Mouse (Mus musculus) kidney, embryonic 15.5 days (tissue): ENCODE data around the gene Bag6. TPM values are rescaled to one million over a fixed set of nuclear protein-coding genes. Genes with fewer than 3 reads are reported as not detected.
"Not testable (repeated sequence)": the region's sequence is repeated elsewhere in the genome, so short reads cannot be mapped to it uniquely, and the experiment has no call there.

ENCODE experiments used
- ATAC-seq: fragments of 200-750 bp; cut with Nextera tagmentation; replicated peaks from 2 replicates; pipeline ENCODE4 v1.8.0; 2017; ENCODE audit warnings: moderate TSS enrichment; ENCODE audit not compliant: low FRiP score
- H3K27ac ChIP-seq: fragments of 300-500 bp; sonication (generic); 2 replicates; pipeline ENCODE4 v1.5.1; 2015; ENCODE audit warnings: mild to moderate bottlenecking, inconsistent platforms
- H3K27me3 ChIP-seq: fragments of 300-500 bp; sonication (generic); 2 replicates; pipeline ENCODE4 v1.6.1; 2015; ENCODE audit warnings: inconsistent platforms
- H3K36me3 ChIP-seq: fragments of 300-500 bp; sonication (generic); 2 replicates; pipeline ENCODE4 v1.6.1; 2015; ENCODE audit warnings: inconsistent platforms
- H3K4me1 ChIP-seq: fragments of 300-500 bp; sonication (generic); 2 replicates; pipeline ENCODE4 v1.6.1; 2015; ENCODE audit warnings: inconsistent platforms
- H3K4me2 ChIP-seq: fragments of 300-500 bp; sonication (generic); 2 replicates; pipeline ENCODE4 v1.6.1; 2015; ENCODE audit warnings: moderate library complexity, mild to moderate bottlenecking, inconsistent platforms
- H3K4me3 ChIP-seq: fragments of 300-500 bp; sonication (generic); replicated peaks from 2 replicates; pipeline ENCODE4 v1.5.1; 2015; ENCODE audit warnings: mild to moderate bottlenecking, inconsistent platforms
- H3K9ac ChIP-seq: fragments of 300-500 bp; sonication (generic); 2 replicates; pipeline ENCODE4 v1.6.1; 2015; ENCODE audit warnings: mild to moderate bottlenecking, inconsistent platforms
- H3K9me3 ChIP-seq: fragments of 300-500 bp; sonication (generic); replicated peaks from 2 replicates; pipeline ENCODE4 v1.6.1; 2016; ENCODE audit warnings: inconsistent platforms
- WGBS: fragments of 180-500 bp; shearing (Covaris S2); methylation state at CpG from one replicate; pipeline ENCODE4 v1.1.7; 2015; ENCODE audit warnings: mixed read lengths; 5-methylcytosine and 5-hydroxymethylcytosine counted together
- polyA plus RNA-seq: library from polyadenylated mRNA; unstranded; fragments of >200 nt; fragmentation: Nextera tagmentation; extraction: Ambion mirVana; gene quantifications from 2 replicates; pipeline ENCODE4 v1.2.1, GENCODE M21; 2015

Bag6 gene
- polyA plus RNA-seq, 1 experiment from 2014 or later = 64.9 TPM

- peak overlapping the region; percentile 96 for H3K4me2 ChIP-seq
- H3K4me3 ChIP-seq = peak overlapping the region; percentile 97
- H3K27me3 ChIP-seq = no peaks in the 10 kb centered on the region
- under 1% methylated on average over 33 of the region's 33 CpGs for WGBS
- H3K4me1 ChIP-seq = peaks cover 30% of the 10 kb centered on the region
- peak overlapping the region; percentile 85 for H3K27ac ChIP-seq
- no peaks in the 10 kb centered on the region for H3K9me3 ChIP-seq
- peaks cover 61% of the 10 kb centered on the region for H3K36me3 ChIP-seq
- peak overlapping the region; percentile 98 for H3K9ac ChIP-seq
- peak; percentile 27 for ATAC-seq
Measured at GRCm38 (mm10) chr17:35120745-35121142, 14.2 kb upstream of the Bag6 start.

DNA sequence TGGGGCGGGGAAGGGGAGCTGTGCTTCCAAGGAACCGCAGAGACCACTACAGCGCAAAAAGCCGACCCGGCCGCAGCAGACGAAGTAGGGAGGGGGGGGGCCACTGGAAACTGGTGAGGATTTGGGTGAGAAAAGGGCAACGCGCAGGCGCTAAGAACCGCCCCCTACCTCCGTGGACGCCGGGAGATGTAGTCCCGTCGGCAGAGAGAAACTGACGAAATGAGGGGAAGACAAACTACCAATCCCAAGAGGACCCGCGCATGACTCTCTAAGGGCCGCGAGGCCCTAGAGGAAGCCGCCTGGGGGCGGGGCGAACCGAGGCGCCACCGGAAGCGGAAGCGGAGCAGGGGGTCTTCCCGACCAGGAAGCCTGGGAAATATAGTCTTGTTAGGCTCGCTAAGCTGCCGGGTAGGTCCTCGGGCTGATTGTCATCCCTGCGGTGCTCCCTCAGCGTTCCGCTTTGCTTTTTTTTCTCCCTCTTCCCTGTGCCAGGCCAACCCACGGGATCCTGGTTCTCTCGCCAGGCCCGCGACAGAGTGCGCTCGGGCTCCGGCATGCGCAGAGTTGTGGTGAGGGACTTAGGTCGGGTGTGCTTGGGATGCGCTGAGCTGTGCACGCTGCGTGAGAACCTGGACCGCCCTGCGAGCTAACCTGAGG is 13.7 kb upstream of the Bag6 start, which contains the start of gene Gpank1:
Gene Gpank1, plus strand, starts transcription at position 313 of the 657 bp plus-strand sequence.
- under 1% methylated on average over 50 of the region's 50 CpGs for WGBS
- H3K27me3 ChIP-seq = no peaks in the 10 kb centered on the region
- no peaks in the 10 kb centered on the region for H3K9me3 ChIP-seq
- H3K4me1 ChIP-seq = peaks cover 35% of the 10 kb centered on the region
- peak within 1 kb of the TSS; percentile 98 for H3K9ac ChIP-seq
- H3K36me3 ChIP-seq = peaks cover 56% of the 10 kb centered on the region
- peak within 1 kb of the TSS; percentile 97 for H3K4me3 ChIP-seq
- peak within 1 kb of the TSS; percentile 94 for H3K27ac ChIP-seq
- H3K4me2 ChIP-seq = peak within 1 kb of the TSS; percentile 96
- peak; percentile 94 for ATAC-seq

DNA sequence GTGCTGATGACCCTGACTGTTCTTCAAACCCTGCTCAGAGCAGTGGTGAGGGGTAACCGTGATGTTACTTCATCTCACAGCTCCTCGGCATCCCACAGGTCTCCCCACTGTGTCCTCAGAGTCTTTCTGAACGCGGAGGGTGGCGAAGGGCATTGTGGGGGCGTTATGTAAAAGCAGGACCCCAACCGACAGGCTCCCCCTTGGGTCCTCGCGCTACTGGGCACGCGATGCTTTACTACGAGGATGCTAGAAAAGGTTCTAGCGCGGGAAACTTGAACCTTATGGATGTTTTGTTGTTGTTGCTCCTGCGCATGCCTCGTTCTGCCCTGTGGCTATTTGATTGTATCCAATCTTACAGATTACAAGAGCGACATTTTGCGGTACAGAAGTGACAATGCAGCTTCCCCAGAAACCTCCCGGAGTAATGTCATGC is 13.1 kb upstream of the Bag6 start, which contains the start of gene Csnk2b:
Gene Csnk2b, minus strand, starts transcription at position 183 of the 433 bp plus-strand sequence.
- Histone ChIP-seq H3K27ac (peak within 1 kb of the TSS; percentile 94), H3K9me3 (no peaks in the 10 kb centered on the region), H3K36me3 (peaks cover 51% of the 10 kb centered on the region), H3K9ac (peak within 1 kb of the TSS; percentile 98), H3K4me1 (peaks cover 41% of the 10 kb centered on the region), H3K4me2 (peak within 1 kb of the TSS; percentile 96), H3K27me3 (no peaks in the 10 kb centered on the region), H3K4me3 (peak within 1 kb of the TSS; percentile 97)
- ATAC-seq = no peak; the same call in 1 of the 2 replicates
- 0% methylated on average over 19 of the region's 19 CpGs for WGBS

- H3K4me2 ChIP-seq, H3K27ac ChIP-seq, H3K9me3 ChIP-seq, H3K27me3 ChIP-seq, H3K4me3 ChIP-seq, ATAC-seq, H3K9ac ChIP-seq: not testable (repeated sequence)
- Histone ChIP-seq H3K4me1 (peaks cover 52% of the 10 kb centered on the region), H3K36me3 (peaks cover 44% of the 10 kb centered on the region)
- WGBS = 88% methylated on average over 9 of the region's 9 CpGs
Measured at GRCm38 (mm10) chr17:35123287-35123686, 11.7 kb upstream of the Bag6 start.

GRCm38 (mm10) chr17:35124261-35124896 is 10.6 kb upstream of the Bag6 start:
- not testable (repeated sequence) for H3K27me3 ChIP-seq, H3K9ac ChIP-seq, H3K27ac ChIP-seq, H3K4me3 ChIP-seq, H3K9me3 ChIP-seq, H3K4me2 ChIP-seq, ATAC-seq
- 92% methylated on average over 12 of the region's 12 CpGs for WGBS
- H3K4me1 ChIP-seq = peaks cover 60% of the 10 kb centered on the region
- peaks cover 39% of the 10 kb centered on the region for H3K36me3 ChIP-seq

GRCm38 (mm10) chr17:35125081-35125480 is 9.9 kb upstream of the Bag6 start:
- peaks cover 40% of the 10 kb centered on the region for H3K36me3 ChIP-seq
- WGBS = 100% methylated on average over 1 of the region's 1 CpGs
- H3K4me1 ChIP-seq = peaks cover 53% of the 10 kb centered on the region
- H3K4me3 ChIP-seq = 0 out of 2 replicates have a peak overlapping the region, but pooled peaks have one; percentile 75
- H3K9me3 ChIP-seq = no peaks in the 10 kb centered on the region
- no peak overlapping the region for H3K9ac ChIP-seq
- no peaks in the 10 kb centered on the region for H3K27me3 ChIP-seq
- no peak for ATAC-seq
- H3K4me2 ChIP-seq = peak overlapping the region; percentile 80; the same call in 1 of the 2 replicates
- 0 out of 2 replicates have a peak overlapping the region, but pooled peaks have one; percentile 93 for H3K27ac ChIP-seq

- Histone ChIP-seq H3K9me3 (no peaks in the 10 kb centered on the region), H3K9ac (peak overlapping the region; percentile 77), H3K4me1 (peaks cover 48% of the 10 kb centered on the region), H3K27me3 (no peaks in the 10 kb centered on the region), H3K36me3 (peaks cover 45% of the 10 kb centered on the region), H3K4me3 (peak overlapping the region; percentile 75), H3K4me2 (peak overlapping the region; percentile 80), H3K27ac (peak overlapping the region; percentile 93)
- ATAC-seq = no peak
- WGBS = 32% methylated on average over 6 of the region's 6 CpGs
Measured at GRCm38 (mm10) chr17:35125578-35125977, 9.4 kb upstream of the Bag6 start.

DNA sequence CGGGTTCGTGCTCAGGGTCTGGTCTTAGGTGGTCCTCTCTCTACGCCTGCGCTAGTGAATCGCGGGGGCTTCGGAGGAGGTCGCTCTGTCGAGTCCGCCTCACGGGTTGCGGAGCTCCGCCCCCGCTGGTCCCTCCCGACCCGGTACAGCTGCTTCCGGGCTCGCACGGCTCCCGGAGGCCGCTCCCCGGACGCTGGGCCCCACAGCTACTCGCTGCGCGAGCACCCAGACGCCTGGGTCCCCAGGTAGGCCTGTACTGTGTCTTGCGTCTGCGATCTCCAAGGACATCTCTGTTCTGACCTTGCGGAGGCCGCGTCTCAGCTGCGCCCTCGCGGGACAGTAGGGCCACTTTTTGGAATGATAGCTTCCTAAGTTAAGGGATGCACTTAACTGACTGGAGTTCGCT is 8.8 kb upstream of the Bag6 start, which contains the start of gene D17H6S53E:
Gene D17H6S53E, plus strand, starts transcription at position 168 of the 406 bp plus-strand sequence.
- peak within 1 kb of the TSS; percentile 93 for H3K27ac ChIP-seq
- H3K36me3 ChIP-seq = peaks cover 45% of the 10 kb centered on the region
- WGBS = under 1% methylated on average over 36 of the region's 36 CpGs
- peak within 1 kb of the TSS; percentile 75 for H3K4me3 ChIP-seq
- peak; percentile 30 for ATAC-seq
- peak within 1 kb of the TSS; percentile 77 for H3K9ac ChIP-seq
- peak within 1 kb of the TSS; percentile 80 for H3K4me2 ChIP-seq
- H3K27me3 ChIP-seq = no peaks in the 10 kb centered on the region
- no peaks in the 10 kb centered on the region for H3K9me3 ChIP-seq
- peaks cover 48% of the 10 kb centered on the region for H3K4me1 ChIP-seq

DNA sequence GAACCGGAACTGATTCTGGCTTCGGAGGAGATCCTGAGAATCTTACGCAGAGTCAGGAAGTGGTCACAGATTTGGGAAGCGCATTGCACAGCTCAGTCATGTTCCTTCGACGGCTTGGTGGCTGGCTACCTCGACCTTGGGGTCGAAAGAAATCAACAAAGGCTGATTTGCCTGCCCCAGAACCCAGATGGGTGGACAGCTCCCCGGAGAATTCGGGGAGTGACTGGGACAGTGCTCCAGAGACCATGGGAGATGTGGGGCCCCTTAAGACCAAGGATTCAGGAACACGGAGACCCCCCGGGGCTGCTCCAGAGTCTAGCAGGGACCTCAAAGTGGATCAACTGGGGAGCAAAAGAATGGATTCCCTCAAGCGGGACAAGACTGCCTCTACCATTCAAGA is 8.0 kb upstream of the Bag6 start:
- WGBS = 63% methylated on average over 13 of the region's 13 CpGs
- Histone ChIP-seq H3K36me3 (peaks cover 45% of the 10 kb centered on the region), H3K9me3 (no peaks in the 10 kb centered on the region), H3K4me3 (peak overlapping the region; percentile 75), H3K4me2 (peak overlapping the region; percentile 80), H3K27me3 (no peaks in the 10 kb centered on the region), H3K9ac (peak overlapping the region; percentile 77; the same call in 1 of the 2 replicates), H3K4me1 (peaks cover 54% of the 10 kb centered on the region), H3K27ac (peak overlapping the region; percentile 93)
- no peak for ATAC-seq

DNA sequence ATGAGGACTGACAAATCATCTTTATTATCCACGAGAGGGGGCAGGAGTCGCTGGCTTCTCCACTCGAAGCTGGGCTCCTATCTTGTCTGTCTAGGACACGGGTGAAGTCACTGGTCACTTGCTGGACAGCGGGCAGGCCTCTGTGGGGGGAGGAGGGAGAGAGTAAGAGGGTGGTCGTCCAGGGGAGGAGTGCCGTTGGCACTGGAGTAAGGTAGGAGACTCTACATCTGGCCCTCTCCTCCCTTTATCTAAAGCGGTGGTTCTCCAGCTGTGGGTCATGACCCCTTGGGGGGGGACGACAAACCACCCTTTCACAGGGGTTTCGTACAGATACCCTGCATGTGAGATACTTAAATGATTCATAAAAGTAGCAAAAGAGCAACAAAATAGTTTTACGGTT is 6.0 kb upstream of the Bag6 start:
- Histone ChIP-seq H3K9ac (no peak overlapping the region), H3K27ac (0 out of 2 replicates have a peak overlapping the region, but pooled peaks have one; percentile 32), H3K9me3 (no peaks in the 10 kb centered on the region), H3K36me3 (peaks cover 34% of the 10 kb centered on the region), H3K4me2 (no peak overlapping the region), H3K27me3 (no peaks in the 10 kb centered on the region), H3K4me3 (no peak overlapping the region), H3K4me1 (peaks cover 49% of the 10 kb centered on the region)
- ATAC-seq = 0 out of 2 replicates have a peak, but pooled peaks have one; percentile 17
- WGBS = 44% methylated on average over 11 of the region's 11 CpGs

- H3K27ac ChIP-seq = peak overlapping the region; percentile 29
- H3K4me1 ChIP-seq = peaks cover 37% of the 10 kb centered on the region
Measured at GRCm38 (mm10) chr17:35131038-35131437, 3.9 kb upstream of the Bag6 start.

More at GRCm38 (mm10) chr17:35131038-35131437, 3.9 kb upstream of the Bag6 start:
- Histone ChIP-seq H3K27me3 (no peaks in the 10 kb centered on the region), H3K36me3 (peaks cover 24% of the 10 kb centered on the region; the same call in 1 of the 2 replicates), H3K9ac (no peak overlapping the region), H3K4me2 (no peak overlapping the region), H3K9me3 (no peaks in the 10 kb centered on the region), H3K4me3 (no peak overlapping the region)
- ATAC-seq = no peak
- 90% methylated on average over 8 of the region's 8 CpGs for WGBS
